Comparison of ENCODE assay signal across 28 mouse cellular contexts in genomic region chr16:12862561-12862960, GRCm38 (mm10).
DNase-seq lines count a peak whose midpoint lies in the region; ATAC-seq and TF ChIP-seq lines count a peak whose summit lies in the region.
"Had no signal": no experiment of that assay in that cellular context is flagged by ENCODE, and none has a peak within 500 bp of the region (broad histone marks: within the 10 kb centered on the region; RNA-seq: fewer than 3 reads in every experiment).

No protein-coding gene starts in this region.

- no peak overlapping the region for H3K27ac ChIP-seq in midbrain, embryonic 11.5 days (ENCODE audit: low read depth, low read length)
- H3K27ac ChIP-seq in midbrain, embryonic 16.5 days (ENCODE audit: low read length): no peak overlapping the region
- no peak overlapping the region for H3K27ac ChIP-seq in lung, postnatal 0 days (ENCODE audit: low read length)
- H3K27ac ChIP-seq in forebrain, embryonic 13.5 days: no peak overlapping the region
- H3K27ac ChIP-seq: embryonic facial prominence, embryonic 12.5 days; embryonic facial prominence, embryonic 15.5 days; forebrain, embryonic 15.5 days; heart, embryonic 15.5 days; hindbrain, embryonic 10.5 days; hindbrain, embryonic 13.5 days had no signal

- no peaks in the 10 kb centered on the region for H3K27me3 ChIP-seq in midbrain, embryonic 11.5 days (ENCODE audit: control insufficient read depth, insufficient read depth, low read length)
- no peaks in the 10 kb centered on the region for H3K27me3 ChIP-seq in midbrain, embryonic 16.5 days (ENCODE audit: control insufficient read depth, insufficient read depth, low read depth, low read length)
- no peaks in the 10 kb centered on the region for H3K27me3 ChIP-seq in lung, postnatal 0 days (replicated peaks; ENCODE audit: insufficient read depth, low read length)
- no peaks in the 10 kb centered on the region for H3K27me3 ChIP-seq in forebrain, embryonic 13.5 days
- H3K27me3 ChIP-seq: embryonic facial prominence, embryonic 12.5 days; embryonic facial prominence, embryonic 15.5 days; forebrain, embryonic 15.5 days; heart, embryonic 15.5 days; hindbrain, embryonic 13.5 days had no signal

- DNase-seq in kidney, postnatal 10 days: peak; percentile 10
- DNase-seq in kidney, adult 11 months: no peak
- DNase-seq in midbrain, embryonic 11.5 days (ENCODE audit: low spot score, missing footprints): peak; percentile 62
- DNase-seq in lung, postnatal 0 days (ENCODE audit: low spot score): peak; percentile 69
- peak; percentile 35 for DNase-seq in lung, postnatal 36 days
- DNase-seq in left cerebral cortex, adult 8-10 months (ENCODE audit: low spot score in 2 of 2): no peak
- DNase-seq: adrenal gland, postnatal 10 days; adrenal gland, postnatal 36 days; B cell, adult 2 months; cerebellum, adult 18-20 months; cerebellum, adult 9-10 months; cerebellum, postnatal 14 days; gastrocnemius, postnatal 10 days; gastrocnemius, postnatal 36 days; heart, postnatal 10 days; heart, postnatal 36 days had no signal

- H3K4me1 ChIP-seq in midbrain, embryonic 11.5 days (ENCODE audit: control insufficient read depth, insufficient read depth, low read length): no peaks in the 10 kb centered on the region
- no peaks in the 10 kb centered on the region for H3K4me1 ChIP-seq in midbrain, embryonic 16.5 days (ENCODE audit: control insufficient read depth, insufficient read depth, low read length)
- no peaks in the 10 kb centered on the region for H3K4me1 ChIP-seq in lung, postnatal 0 days (ENCODE audit: insufficient read depth, low read depth, low read length)
- H3K4me1 ChIP-seq in forebrain, embryonic 13.5 days: no peaks in the 10 kb centered on the region
- H3K4me1 ChIP-seq: embryonic facial prominence, embryonic 12.5 days; embryonic facial prominence, embryonic 15.5 days; forebrain, embryonic 15.5 days; heart, embryonic 15.5 days; hindbrain, embryonic 10.5 days; hindbrain, embryonic 13.5 days had no signal

- ATAC-seq in midbrain, embryonic 11.5 days (ENCODE audit: low FRiP score): no peak
- no peak for ATAC-seq in midbrain, embryonic 16.5 days
- peak; percentile 76 for ATAC-seq in lung, postnatal 0 days
- no peak for ATAC-seq in forebrain, embryonic 13.5 days
- ATAC-seq: forebrain, embryonic 15.5 days; hindbrain, embryonic 16.5 days; Patski had no signal

- no peak for TF ChIP-seq CTCF in lung, postnatal 0 days (IDR thresholded peaks at IDR 0.05)

- no peaks in the 10 kb centered on the region for H3K36me3 ChIP-seq in midbrain, embryonic 11.5 days (ENCODE audit: control insufficient read depth, insufficient read depth, low read length)
- H3K36me3 ChIP-seq in midbrain, embryonic 16.5 days (ENCODE audit: control insufficient read depth, insufficient read depth, low read length): no peaks in the 10 kb centered on the region
- no peaks in the 10 kb centered on the region for H3K36me3 ChIP-seq in lung, postnatal 0 days (ENCODE audit: insufficient read depth, low read length)
- no peaks in the 10 kb centered on the region for H3K36me3 ChIP-seq in forebrain, embryonic 13.5 days (ENCODE audit: poor library complexity, severe bottlenecking)
- H3K36me3 ChIP-seq: embryonic facial prominence, embryonic 12.5 days; embryonic facial prominence, embryonic 15.5 days; forebrain, embryonic 15.5 days; G1E; heart, embryonic 12.5 days; heart, embryonic 15.5 days; hindbrain, embryonic 10.5 days; hindbrain, embryonic 13.5 days had no signal

- 76% methylated on average over 5 of the region's 5 CpGs for WGBS in midbrain, embryonic 11.5 days
- WGBS in midbrain, embryonic 16.5 days: 65% methylated on average over 5 of the region's 5 CpGs
- WGBS in lung, postnatal 0 days: 57% methylated on average over 5 of the region's 5 CpGs
- WGBS in forebrain, embryonic 13.5 days: 83% methylated on average over 5 of the region's 5 CpGs

- no peak overlapping the region for H3K4me2 ChIP-seq in midbrain, embryonic 11.5 days
- no peak overlapping the region for H3K4me2 ChIP-seq in midbrain, embryonic 16.5 days (ENCODE audit: low read length)
- H3K4me2 ChIP-seq in lung, postnatal 0 days (replicated peaks; ENCODE audit: low read depth, low read length): no peak overlapping the region
- no peak overlapping the region for H3K4me2 ChIP-seq in forebrain, embryonic 13.5 days
- H3K4me2 ChIP-seq: embryonic facial prominence, embryonic 12.5 days; embryonic facial prominence, embryonic 15.5 days; forebrain, embryonic 15.5 days; heart, embryonic 12.5 days; heart, embryonic 15.5 days; hindbrain, embryonic 13.5 days had no signal

- TF ChIP-seq EP300 in lung, postnatal 0 days (IDR thresholded peaks at IDR 0.05): no peak

- no peaks in the 10 kb centered on the region for H3K9me3 ChIP-seq in midbrain, embryonic 11.5 days (ENCODE audit: control insufficient read depth, low read length)
- H3K9me3 ChIP-seq in midbrain, embryonic 16.5 days (replicated peaks; ENCODE audit: control insufficient read depth, low read length, poor library complexity, severe bottlenecking): no peaks in the 10 kb centered on the region
- no peaks in the 10 kb centered on the region for H3K9me3 ChIP-seq in lung, postnatal 0 days (ENCODE audit: low read length)
- no peaks in the 10 kb centered on the region for H3K9me3 ChIP-seq in forebrain, embryonic 13.5 days (replicated peaks)
- H3K9me3 ChIP-seq: embryonic facial prominence, embryonic 12.5 days; embryonic facial prominence, embryonic 15.5 days; forebrain, embryonic 15.5 days; G1E; heart, embryonic 12.5 days; heart, embryonic 15.5 days; hindbrain, embryonic 10.5 days; hindbrain, embryonic 13.5 days had no signal

- no peak overlapping the region for H3K9ac ChIP-seq in midbrain, embryonic 11.5 days (ENCODE audit: low read length)
- H3K9ac ChIP-seq in midbrain, embryonic 16.5 days (ENCODE audit: low read depth, low read length): no peak overlapping the region
- H3K9ac ChIP-seq in lung, postnatal 0 days (replicated peaks; ENCODE audit: low read depth): no peak overlapping the region
- no peak overlapping the region for H3K9ac ChIP-seq in forebrain, embryonic 13.5 days
- H3K9ac ChIP-seq: embryonic facial prominence, embryonic 12.5 days; embryonic facial prominence, embryonic 15.5 days; forebrain, embryonic 15.5 days; heart, embryonic 12.5 days; heart, embryonic 15.5 days; hindbrain, embryonic 13.5 days had no signal

- no peak overlapping the region for H3K4me3 ChIP-seq in midbrain, embryonic 11.5 days (ENCODE audit: low read depth, low read length)
- H3K4me3 ChIP-seq in midbrain, embryonic 16.5 days (ENCODE audit: low read depth, low read length): no peak overlapping the region
- no peak overlapping the region for H3K4me3 ChIP-seq in lung, postnatal 0 days (ENCODE audit: low read depth, low read length)
- H3K4me3 ChIP-seq in forebrain, embryonic 13.5 days: no peak overlapping the region
- H3K4me3 ChIP-seq: embryonic facial prominence, embryonic 12.5 days; embryonic facial prominence, embryonic 15.5 days; forebrain, embryonic 15.5 days; heart, embryonic 12.5 days; heart, embryonic 15.5 days; hindbrain, embryonic 10.5 days; hindbrain, embryonic 13.5 days had no signal

Comparison
In these comparisons a context has a peak if more than half of its experiments do, and no peak if none do; other contexts are left out.
1. DNase-seq: peak in kidney, postnatal 10 days (single experiment), midbrain, embryonic 11.5 days (single experiment), lung, postnatal 0 days (single experiment) and lung, postnatal 36 days (single experiment); none in kidney, adult 11 months (single experiment) and left cerebral cortex, adult 8-10 months (0 of 2).